Mouse (Mus musculus) thymus, postnatal 36 days (tissue): ENCODE data around the gene Runx2.

Source experiments
- DNase-seq, 2 experiments: peaks; one replicate each; pipeline ENCODE4 v3.0.0; 2022; ENCODE audit warnings: mixed read lengths in 2 of 2

The Runx2 gene

DNA sequence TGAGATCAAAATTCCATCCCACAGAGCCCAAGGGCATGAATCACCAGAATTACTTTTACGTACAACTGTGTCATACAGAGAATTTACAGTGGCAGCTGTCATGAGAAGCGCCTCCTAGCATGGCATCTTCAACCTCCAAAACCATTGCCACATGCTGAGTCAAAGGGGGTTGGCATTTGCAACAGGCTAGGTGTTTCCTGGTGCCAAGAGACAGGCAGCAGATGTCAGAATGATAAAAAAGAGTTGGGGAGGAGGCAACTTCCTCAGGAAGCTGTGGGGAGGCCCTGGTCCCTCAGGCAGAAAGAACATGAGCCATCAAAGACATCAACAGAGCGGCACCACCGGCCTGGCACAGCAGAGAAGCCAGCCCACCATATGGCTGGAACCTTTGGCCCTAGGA, 160.1 kb downstream of the Runx2 start:
- peak; percentile 74 to 84 for DNase-seq

DNA sequence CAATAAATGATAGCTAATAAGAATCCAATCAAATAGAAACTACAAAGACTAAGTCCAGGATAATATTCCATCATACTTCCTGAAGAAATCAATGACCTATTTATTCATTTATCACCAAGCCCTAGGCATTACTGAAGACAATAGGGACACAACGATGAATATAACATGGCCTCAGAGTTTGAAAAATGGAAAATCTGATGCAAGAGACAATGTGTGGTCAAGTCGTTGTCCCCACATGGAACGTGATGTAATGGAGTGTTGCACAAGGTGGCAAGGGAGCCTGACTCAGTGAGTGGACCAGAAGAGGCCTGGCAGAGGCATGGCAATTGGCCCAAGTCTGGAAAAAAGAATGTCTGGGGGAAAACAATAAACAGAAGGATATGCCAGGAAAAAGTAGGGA, 161.5 kb downstream of the Runx2 start:
- no peak for DNase-seq

DNA sequence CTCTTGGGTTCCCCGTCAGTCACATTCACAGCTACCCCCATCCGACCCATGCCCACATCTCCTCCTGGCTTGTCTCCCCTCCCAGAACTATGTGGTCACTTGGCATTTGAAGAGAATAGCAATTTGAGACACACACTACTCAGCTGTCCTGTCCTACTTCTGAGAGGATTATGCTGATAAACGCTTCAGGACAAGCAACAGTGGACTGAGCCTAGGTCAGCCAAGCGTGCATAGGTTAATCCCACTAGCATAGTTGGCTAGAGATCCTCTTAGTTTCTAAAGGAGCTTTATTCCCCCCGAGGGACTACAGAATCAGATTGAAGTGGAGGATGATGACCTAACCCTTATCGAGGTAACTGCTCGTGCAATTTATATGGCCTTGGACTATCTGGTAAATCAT, 162.5 kb downstream of the Runx2 start:
- no peak for DNase-seq

DNA sequence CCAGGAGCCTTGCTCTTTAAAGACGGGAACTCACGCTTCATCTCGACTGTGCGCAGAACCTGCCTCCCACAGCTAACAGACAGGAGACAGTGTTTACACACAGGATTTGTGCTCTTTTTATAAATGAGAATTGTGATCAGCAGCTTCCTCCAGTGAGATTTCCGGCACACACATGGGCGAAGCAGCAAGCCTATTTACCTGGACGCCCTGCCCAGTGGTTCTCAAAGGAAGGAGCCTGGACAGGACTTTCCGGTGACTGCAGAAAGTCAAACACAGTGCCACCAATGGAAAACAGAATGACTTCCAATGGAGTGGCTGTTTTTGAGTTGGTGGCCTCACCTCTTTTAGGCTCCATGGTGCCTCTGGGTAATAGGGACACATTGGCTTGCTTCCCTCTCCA, 163.0 kb downstream of the Runx2 start:
- DNase-seq: no peak

DNA sequence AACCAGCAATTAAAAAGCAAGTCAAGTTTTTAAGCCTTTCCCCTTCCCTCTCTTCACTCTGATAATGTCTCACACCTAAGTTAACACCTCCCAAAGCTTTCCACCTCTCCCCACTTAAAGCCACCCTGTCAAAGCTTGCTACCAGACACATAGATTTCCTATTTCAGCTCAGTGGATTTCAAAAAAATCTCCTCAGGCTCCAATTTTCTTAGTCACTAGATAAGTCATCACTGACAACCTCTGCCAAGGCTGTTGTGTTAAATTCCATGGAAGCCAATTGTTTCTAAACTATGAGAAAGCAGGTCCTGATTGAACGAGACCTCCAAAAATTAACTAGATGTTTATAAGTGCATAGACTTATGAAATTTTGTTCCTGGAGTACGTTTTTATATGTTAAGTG, 164.2 kb downstream of the Runx2 start:
- no peak for DNase-seq

DNA sequence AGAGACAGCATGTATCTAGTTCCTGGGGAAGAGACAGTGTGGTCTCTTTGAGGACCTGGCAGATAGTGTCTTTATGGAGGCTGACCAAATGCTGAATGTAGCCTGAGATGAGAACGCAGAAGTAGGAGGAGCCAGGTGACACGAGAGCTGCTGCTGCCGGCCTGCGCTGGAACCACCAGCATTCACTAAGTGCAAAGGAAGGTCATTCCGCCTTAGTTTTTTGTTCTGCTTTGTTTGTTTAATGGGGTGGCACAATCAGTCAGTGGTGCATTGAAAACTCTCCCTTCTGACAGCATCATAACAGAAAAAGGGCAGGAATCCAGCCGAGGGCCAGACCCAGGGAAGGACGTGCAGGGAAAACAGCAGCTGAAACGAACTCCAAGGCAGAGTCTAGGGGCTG, 165.5 kb downstream of the Runx2 start:
- no peak for DNase-seq

DNA sequence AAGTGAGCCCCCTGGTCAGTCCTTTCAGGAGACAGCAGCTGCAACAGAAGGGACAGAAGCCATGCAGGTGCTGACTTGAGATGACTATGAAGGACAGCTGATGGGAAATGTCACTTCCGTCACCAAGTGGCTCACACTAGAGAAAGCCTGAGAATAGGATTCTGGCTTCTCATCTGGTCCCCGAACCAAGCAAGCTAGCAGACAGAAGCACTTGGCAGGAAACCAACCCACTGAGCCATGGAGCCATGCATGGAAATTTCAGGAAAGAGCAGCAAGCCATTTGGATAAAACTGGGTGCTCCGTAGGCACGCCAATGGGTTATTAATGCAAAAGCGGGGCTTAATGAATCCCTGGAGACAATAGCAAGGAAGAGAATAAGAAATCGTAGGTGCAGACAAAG, 166.7 kb downstream of the Runx2 start:
- no peak for DNase-seq

DNA sequence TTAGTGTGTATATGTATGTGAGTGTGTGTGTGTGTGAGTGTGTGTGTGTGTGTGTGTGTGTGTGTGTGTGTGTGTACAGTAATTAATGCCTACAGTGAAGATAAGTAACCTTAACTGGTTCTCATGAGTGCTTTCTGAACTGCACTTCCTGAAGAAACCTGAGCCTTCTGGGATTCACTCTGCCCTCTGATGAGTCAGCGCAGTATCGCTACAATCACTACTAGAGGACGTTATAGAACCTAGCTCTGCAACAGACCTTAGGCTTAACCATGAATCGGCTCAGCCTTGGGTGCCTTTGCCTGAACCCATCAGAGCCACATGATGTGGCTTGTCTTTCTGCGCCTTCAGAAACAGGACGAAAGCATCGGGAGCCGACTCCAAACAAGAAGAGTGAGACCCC, 169.5 kb downstream of the Runx2 start:
- no peak for DNase-seq

DNA sequence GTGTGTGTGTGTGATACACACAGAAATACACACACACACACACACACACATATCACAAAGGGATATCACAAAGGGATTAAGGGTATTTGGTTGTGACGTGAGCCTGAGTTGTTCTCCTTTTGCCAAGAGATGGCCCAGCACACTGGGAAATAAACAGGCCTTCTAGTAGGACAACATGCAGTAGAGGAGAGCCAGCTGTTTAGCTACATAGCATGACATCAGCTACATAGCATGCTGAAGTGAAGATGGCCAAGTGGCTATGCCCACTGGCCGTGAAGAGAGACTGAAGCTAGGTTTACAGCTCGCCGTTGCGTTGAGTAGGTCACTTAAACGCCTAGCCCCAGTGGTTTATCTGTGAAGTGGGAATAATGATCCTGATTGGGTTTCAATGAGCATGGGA, 171.3 kb downstream of the Runx2 start:
- DNase-seq: no peak

DNA sequence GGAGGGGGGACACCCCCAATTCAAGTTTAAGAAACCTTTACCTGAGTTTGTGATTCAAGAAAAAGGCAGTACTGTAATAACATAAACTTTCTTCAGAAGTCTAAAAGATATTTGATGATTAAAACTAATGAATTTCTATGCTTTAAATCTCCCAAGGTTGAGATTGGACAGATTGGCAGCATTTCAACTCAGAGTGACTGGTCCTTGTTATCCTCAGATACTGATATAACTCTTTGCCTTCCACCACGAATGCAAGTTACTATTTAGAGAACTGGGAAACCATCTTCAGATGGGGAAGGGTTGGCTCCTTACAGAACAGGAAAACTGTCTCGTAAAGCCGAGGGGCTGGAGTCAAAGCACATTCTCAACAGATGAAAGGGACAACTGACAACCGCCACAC, 172.5 kb downstream of the Runx2 start:
- DNase-seq: no peak

DNA sequence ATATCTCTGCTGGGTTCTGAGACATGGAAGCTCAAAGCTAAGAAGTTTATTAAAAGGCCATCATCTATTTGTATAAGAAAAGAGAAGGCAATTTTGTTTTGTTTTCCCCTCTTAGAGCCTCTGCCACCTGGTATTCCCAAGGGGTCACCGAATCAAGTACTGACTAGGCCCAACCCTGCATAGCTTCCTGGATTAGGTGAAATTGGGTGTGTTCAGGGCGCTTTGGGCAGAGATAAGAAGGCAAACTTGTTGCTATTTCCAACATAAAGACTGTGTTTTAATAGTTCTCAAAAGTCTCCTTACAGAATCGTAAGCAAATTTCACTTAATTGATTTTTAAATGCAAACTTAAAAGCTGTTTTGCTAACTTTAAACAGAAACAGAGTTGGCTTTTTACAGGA, 173.7 kb downstream of the Runx2 start:
- no peak for DNase-seq

DNA sequence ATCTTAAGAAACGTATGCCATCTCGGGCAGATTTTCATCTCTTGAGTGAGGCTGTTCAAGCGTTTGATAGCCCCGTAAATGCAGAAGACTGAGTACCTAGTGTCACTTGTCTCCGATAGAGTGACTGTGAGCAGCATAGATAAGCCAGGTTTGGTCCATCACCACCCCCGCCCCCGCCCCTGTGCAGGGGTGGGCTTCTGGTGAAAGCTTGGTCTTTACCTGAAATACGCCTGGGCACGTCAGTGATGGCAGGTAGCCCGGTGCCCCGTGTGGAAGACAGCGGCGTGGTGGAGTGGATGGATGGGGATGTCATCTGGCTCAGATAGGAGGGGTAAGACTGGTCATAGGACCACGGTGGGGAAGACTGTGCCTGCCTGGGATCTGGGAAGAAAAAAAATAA, 175.2 kb downstream of the Runx2 start:
- no peak for DNase-seq

DNA sequence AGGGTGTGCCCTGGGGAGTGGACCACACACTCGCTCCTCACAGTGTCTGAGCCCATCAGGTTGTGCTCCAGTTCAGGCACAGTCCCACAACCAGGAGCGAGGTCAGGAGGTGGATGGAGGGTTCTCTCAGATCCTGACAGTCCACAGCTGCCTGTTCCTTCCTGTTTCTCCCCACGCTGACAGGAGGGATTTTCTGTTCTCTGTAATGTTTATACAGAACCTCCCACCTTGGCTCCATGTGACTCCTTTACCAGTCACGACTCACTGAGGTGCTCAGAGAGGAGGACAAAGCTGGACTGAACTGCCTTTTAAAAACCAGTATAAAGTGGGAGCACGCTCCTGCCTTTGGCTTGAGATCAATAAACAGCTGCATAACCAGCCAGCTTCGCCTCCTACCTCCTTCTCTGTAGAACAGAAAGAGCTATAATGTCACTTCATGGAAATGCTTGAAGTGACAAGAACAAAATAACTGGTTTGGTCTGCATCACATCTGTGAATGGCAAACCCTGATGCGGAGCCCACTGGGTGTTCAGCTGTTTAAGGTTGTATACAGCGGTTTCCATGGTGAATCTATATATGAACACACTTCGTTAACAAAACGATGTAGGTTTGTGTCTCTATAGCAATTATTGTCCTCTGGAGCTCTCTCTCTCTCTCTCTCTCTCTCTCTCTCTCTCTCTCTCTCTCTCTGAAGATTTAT, 177.3 kb downstream of the Runx2 start:
- DNase-seq: no peak

DNA sequence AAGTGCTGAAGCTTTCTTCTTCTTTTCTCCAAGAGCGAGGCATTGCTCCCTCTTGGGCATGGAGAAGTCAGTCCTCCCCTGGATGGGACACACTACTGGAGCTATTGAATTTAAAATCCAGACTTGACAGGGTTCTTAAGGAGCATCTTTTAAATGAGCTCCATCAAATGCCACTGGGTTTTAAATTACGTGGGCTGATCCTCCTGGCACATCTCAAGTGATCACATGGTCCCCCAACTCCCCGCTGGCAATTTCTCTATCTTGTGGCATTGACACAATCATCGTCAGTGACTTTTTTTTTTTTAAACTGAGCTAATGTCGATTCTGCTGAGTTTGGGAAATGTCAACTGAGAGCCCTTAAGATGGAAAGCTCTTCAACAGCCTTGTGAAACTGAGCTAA, 180.1 kb downstream of the Runx2 start:
- no peak for DNase-seq

DNA sequence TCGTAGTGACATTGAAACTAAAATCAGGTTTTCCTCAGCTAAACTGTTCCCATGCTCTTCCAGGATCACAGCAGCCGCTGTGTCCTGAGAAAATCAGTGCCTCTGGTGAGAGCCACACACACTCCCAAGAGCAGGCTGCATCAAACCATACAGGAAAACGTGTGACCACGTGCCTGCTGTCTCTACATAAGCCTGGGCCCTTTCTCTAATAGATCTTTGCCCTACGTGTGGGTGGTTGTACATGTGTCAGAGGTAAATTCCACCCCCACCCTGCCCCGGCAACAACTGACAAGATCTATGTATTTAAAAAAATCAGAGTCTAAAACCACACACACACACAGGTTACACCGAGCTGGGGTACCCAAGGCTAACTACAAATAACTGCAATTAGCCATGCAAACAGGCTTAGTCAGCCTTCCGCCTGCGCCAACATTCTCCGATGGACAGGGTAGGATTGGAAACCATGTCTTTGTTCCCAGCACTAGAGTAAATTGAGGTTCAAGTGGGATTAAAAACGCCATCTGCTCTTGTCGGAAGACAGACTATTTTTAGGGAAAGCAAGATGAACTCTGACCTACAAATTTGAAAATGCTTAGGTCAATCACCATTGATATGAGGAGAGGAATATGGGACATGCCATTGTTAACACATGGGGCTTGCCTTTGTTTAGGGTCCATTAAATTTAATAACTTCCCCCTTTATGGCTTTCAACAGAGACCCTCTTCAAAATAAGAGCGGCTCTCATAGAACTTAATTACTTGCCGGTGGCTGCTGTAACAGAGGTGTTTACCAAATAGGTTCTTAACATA, 180.8 kb downstream of the Runx2 start:
- no peak for DNase-seq

DNA sequence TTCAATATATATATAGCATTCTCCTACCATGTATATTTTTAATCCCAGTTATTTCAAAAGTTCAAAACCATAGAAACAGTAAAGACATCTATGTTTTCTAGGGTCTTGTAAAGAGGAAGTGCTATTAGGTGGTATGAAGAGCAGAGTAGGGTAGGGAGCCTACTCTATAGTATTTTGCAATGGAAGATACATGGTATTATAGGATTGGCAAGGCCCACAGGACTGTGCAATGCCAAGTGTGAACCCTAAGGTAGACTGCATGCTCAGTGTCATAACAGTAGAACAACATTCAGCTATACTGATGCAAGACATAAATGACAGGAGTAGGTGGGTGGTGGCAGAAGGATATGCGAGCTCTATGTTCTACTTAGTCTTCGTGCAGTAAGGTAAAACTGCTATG, 181.7 kb downstream of the Runx2 start:
- no peak for DNase-seq

DNA sequence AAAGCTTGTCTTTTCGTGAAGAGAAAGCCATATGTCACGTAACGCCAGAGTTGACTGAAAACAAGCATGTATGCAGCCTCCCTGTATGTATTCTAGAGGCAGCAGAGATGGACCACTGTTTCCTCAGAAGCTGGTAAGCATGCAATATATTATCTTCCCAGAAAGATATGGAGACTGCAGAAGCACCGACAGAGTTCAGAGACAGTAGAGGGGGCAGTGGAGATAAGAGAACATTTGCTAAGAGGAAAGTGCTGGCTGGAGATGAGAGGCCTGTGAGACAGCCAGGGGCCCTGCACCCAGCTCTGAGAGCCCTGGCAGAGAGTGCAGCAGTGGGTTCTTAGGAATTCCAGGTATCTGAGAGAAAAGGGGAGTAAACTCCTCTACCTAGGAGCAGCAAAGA, 182.3 kb downstream of the Runx2 start:
- DNase-seq: no peak

DNA sequence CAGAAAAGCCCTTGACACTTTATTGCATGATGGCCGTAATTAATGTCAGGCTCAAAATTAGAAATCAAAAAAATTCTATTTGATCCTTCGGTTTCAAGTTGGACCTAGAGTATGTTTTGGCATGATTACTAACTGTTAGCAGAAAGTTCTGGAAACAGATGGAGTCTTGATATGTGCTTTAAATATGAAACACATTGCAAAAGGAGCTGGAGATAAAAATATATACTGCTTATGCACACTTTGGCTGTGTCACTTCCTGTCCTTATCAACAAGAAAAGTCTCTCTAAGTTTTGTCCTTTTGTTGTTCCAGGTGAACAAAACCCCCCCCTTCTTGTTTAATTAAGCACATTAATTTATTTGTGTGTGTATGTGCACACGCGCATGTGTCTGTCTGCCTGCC, 183.0 kb downstream of the Runx2 start:
- no peak for DNase-seq

DNA sequence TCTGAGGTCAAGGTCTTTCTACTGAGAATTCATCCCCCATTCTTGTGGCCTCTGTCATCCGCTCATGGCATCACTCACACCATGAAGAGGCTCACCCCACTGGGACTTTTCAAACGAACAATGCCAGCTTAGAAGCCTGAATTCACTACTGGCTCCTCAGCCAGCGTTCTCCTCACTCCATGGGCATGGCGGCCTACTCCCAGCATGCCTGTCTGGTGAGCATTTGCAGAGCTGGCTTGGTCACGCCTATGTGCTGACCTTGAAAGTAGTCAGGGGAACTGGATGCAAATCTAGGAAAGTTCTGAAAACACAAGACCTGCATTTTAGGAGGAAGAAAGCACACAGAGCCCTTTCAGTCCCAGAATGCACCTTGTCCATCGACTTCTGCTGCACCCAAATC, 187.3 kb downstream of the Runx2 start:
- DNase-seq: no peak

DNA sequence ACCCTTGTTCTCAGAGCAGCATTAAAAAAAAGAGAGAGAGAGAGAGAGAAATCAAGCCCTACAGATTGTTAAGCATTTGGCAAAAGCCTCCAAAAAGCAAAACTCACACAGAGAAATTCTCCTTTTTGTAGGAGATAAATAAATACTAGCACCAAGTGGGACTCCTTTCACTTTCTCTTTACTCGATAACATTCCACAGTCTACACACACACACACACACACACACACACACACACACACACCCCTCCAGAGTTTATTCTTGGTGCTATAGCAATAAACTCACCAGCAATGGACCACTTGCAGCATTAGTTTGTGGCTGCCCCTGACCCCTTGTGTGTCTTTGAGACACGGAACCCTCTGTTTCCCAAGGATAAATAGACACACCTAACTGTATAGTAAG, 190.9 kb downstream of the Runx2 start:
- no peak for DNase-seq

DNA sequence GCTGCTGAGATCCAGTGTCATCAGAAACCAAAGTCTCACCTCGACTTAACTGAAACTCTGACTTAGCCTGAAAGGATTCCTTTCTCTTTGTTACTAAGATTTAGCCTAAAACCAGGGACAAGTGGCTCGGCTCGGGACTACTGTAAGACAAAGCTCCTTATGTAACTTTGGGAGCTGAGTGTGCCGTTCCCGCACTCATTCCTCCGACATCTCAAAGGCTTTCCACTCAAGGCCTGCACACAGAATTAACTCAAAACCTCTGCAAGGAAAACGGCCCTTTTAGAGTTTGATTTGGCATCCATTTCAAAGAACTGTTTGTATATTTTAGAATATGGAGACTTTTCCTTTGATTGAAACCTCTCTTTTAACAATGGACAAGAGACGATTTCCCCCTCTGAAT, 191.3 kb downstream of the Runx2 start:
- DNase-seq: no peak

DNA sequence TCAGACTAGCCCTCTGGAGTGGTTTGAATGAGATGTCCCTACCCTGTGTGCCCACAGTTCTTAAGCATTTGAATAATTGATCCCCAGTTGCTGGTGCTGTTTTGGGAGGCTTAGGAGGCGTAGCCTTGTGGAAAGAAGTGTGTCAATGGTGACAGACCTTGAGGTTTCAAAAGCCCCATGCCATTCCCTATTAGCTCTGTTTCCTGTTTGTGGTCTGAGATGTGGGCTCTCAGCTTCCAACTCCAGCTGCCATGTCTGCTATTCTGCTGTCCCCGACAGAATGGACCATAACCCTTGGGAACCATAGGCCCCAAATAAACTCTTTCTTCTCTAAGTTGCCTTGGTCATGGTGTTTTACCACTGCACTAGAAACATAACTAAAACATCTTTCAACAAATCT, 194.1 kb downstream of the Runx2 start:
- DNase-seq: no peak

DNA sequence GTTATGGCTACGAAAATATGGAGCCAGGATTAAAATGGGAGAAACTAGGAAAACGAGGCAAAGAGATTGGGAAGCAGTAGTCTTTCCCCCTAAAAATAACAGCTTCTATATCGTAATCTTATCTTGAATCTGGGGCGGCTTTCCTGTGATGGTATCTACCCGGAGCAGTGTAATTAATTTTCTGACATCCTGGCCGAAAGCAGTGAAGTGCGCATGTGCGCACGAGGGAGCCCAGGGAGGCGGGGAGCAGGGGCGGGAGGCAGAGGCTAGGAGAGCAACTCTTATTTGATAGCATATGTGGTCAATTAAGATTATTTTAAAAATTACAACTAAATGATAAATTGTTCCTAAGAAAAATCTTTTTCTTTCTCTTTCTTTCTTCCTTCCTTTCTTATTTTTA, 195.9 kb downstream of the Runx2 start:
- DNase-seq: peak; percentile 24 to 36

DNA sequence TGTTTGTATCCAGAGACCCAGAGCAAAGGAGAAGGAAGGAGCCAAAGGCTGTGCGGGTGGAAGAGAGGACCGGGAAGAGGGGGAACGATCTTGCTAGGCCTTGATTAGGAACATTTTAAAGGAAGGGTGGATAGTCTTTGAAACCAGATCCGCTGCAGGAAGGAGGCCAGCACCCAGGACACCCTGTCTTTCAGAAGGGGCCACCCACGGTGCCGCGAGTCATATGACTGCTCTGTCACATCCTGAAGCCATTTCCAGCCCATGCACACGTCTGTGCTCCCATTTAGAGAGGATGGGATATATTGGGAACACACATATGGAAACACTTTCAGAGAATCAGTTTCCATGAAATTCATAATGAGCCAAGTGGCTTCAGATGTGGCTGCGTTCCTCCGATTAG, 196.4 kb downstream of the Runx2 start:
- no peak for DNase-seq

DNA sequence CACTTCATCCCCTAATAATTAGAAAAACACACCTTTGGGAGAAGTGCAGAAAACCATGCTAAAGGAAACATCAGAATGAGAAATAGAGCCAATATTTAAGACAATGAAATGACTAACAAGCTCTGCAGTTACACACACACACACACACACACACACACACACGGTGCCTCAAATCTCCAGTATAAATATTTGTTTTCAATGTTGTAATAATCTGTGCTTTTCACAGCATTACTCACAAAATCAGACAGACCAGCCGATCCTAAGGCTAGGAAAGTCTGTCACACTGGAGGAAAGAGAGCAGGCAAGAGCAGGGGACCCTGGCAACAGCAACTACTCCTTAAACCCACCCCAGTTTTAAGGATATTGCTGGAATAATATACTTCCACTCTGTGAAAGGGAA, 196.9 kb downstream of the Runx2 start:
- no peak for DNase-seq
